Mouse (Mus musculus): ENCODE data around the gene Rnls.
"Not testable (repeated sequence)": the region's sequence is repeated elsewhere in the genome, so short reads cannot be mapped to it uniquely, and the experiment has no call there.

Rnls gene

DNA sequence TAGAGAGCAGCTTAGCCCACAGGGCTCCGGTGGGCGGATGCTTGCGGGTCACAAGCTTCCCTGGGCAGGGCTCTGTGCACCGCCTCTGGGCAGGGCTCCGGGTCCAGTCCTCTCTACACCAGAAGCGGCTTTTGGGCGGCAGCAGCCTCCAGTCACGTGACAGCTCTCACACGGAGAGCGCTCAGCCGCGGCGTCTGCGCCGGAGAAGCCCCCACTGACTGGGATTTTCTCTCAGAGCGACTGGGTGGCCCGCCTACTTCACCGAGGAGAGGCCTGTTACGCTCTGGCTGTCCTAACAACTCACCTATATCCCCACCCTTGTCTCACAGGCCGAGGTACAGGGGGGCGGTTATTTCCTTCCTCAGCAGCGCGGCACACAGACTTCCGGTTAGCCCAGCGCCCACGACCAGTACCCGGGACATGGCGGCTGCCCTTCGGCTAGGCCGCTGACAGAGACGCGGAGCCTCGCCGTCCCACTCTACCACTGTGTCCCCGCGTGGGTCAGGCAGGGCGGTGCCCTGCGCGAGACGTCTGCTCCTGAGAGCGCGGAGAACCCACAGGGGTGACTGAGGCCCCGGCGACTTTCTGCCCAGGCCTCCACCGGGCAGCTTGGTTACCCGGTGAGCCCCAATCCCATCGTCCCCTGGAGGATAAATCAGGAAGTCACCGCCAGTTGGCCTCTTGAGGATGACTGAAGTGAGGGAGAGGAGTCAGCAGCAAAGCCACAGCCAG is at the start of gene Rnls:
Gene Rnls (minus strand): TSS at position 645 of the 732 bp plus-strand sequence.
- peak; percentile 70 for DNase-seq (ENCODE audit: low read depth)

DNA sequence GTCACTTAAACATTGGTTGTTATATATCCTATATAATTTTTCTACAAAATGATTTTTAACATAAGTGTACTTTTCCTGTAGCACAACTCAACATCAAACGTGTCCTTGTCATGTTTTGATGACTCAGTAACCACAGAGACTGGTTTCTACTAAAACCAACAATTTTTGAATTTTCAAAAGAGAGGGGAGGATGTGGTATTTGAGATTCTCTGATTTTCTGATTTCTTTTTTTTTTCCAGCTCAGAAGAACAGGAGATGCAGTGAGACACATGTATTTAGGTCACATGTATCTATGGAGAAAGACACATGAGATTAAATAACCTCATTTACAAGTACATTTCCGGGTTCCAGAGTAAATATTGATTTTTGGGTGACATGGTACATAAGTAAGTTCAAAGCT is 37.4 kb upstream of the Rnls start:
- DNase-seq (ENCODE audit: low read depth) = peak; percentile 77

DNA sequence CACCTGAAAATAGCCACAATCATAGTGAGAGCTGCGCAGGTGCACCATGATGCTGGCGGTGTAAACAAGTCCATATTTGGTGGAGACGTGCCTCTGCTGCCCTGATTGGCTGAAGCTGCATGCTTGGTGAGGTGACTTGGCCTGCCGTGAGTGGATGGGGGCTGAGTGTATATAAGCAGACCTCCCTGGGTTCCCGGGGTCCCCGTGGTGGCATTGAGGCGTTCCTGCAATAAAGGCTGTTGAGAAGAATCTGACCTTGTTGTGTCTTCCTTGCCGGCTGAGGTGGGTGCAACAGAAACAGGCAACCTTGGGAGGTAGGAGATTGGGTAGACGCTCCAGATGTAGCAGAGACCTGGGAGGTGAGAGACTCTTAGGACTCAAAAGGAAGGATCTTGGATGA is 27.3 kb upstream of the Rnls start:
- DNase-seq (ENCODE audit: low read depth) = not testable (repeated sequence)

DNA sequence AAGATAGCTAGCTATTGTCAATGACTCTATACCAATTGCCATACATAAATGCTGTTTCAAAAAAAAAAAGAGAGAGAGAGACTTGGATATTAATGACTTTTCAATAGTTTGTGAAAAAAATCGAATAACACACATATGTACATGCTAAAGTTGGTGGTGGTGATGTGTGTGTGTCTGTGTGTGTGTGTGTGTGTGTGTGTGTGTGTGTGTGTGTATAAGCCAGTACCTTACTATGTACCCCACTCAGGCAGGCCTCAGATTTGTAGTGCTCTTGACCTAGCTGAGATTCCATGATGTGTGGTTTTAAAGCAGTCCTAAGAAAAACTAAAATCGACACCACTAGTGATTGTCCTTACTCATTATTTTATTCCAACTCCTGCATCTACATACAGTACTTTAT is 11.3 kb downstream of the Rnls start:
- no peak for DNase-seq (ENCODE audit: low read depth)

DNA sequence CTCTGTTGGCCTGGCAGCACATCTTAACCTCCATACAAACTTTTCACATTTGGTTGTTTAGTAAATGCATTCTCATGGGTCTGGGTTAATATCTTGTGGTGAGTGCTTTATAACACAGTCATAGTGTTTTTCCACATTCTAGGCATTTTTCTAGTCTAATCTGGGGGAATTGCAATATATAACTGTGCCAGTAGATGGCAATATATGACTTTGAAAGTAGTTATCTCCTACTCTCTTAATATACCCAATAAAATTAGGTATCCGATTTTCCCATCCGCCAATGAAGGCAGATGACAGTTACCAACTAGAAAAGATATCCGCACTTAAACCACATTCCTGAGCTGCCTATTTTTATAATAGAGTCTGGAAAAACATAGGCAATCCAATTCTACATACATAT is 11.7 kb downstream of the Rnls start:
- peak; percentile 70 for DNase-seq (ENCODE audit: low read depth)

DNA sequence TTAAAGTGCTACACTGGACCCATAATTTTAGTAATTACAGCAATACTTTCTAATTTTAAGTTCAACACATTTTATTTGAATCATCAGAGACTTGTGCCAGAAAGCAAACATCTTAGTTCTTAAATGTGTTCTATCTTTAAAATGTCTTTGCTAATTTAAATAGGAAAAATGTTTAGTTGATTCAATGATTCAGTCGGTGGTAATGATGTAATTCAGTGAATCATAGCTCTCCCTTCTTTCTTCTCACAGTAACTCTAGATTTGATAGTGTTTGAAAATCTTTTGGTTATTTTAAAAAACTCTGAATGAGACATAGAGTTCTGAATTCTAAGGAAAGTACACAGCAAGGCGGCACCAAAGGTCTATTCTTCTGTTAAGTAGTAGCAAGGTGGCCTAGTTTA is 23.3 kb downstream of the Rnls start:
- no peak for DNase-seq (ENCODE audit: low read depth)

DNA sequence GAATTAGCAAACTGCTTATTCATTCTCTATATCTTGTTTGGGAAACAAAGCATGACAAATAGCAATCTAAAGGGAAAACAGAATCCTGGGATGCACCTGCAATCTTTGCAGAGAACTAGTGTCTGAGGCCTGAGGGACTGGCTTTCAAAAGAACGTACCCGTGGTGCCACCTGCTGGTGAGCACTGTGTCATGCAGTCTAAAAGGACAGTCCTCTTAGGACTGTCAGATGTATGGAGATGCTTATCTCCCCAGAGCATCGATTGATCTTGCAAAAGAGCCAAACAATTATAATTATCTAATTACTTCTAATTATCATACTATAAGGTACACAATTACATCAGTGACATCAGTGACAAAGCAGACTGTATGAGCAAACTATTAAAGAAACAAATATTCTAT is 25.4 kb downstream of the Rnls start:
- DNase-seq (ENCODE audit: low read depth) = peak; percentile 81

DNA sequence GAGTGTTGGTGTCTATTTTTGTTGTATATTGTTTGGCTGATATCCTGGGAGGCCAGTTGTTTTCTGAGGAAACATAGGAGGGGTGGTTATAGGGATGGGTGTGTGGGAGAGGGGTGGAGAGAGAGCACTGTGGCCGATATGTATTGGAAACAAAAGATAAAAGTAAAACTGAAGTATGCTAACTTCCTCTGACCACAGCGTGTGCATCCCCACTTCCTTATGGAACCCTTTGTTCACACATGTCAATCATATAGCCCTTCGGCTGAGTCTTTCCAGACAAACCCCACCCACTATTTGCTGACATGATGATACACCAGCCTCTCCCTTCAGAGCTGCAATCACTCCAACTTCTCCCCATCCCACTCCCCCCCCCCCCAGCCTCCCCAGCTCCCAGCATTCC is 35.1 kb downstream of the Rnls start:
- DNase-seq (ENCODE audit: low read depth) = no peak

DNA sequence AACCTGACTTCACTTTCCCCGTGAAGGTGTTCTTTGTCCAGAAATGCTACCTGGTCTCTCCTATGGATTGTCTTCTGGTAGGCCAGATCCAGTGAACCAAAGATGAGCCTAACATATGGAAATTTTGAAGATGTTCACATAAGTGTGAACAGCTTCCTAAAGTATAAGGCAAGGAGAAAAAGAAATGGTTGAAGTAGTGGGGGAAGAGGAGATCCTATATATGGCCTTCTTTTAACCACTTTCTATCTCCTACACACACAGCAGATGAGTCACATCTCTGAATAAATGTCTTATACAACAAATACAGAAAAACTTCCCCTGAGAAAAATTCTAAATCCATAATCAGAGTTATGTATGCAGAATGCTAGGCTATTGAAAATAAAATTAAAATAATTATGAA is 52.0 kb downstream of the Rnls start:
- DNase-seq (ENCODE audit: low read depth) = no peak

DNA sequence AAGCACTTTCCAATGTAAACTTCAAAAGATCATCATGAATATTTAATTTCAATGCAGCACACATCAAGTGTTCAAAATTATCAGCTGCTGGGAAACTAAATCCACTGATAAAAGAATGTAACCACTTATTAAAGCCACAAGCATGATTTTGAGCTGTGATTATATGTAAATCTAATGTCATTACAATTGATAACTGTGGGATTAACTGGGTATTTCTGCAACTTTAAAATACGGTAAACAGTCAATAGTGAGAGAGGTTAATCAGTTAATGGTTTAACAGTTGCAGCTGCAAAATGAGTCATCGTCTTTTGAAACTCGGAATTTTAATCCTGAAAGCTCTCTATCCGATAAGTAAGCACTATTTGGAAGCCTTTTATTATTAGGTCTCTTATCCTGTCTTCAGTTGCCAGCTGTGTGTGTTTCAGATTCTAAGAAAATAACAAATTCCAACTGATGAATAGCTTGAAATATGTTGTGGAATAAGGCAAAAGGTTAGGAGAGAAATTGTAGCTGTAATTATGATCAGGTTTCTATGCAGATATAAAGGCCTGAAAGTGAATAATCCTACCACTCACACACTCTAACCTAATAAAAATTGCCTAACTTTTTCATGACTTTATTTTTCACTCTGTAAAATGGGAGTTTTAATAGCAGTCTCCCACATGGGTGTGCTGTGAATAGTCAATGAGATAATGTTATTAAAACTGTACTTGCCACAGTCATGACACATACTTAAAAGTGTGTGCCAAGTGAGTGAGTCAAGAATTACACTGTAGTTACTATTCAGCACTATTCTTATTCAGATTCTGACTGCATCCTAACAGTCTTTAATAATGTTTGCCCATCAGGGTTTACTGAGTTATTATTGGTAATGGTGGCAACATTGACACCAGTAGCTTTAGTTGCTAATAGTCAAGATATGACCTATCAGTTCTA is 65.1 kb downstream of the Rnls start:
- DNase-seq (ENCODE audit: low read depth) = no peak

DNA sequence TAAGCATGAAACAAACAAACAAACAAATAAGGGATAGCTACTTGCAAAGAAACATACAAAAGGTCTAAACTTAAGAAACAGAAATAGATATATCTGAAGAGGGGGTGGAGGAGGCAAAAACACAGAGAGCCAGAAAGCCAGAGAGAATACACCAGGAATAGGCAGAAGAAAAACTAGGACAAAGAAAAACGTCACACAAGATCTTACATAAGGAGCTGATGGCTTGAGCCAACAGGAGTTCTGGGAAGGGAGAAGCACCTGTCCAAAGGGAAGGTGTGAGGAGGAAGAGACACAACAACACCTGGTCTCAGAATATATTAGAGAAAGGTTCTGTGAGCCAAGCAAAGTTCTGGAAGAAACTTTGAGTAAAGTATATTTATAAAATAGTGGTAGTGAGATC is 73.3 kb downstream of the Rnls start:
- DNase-seq (ENCODE audit: low read depth) = no peak

DNA sequence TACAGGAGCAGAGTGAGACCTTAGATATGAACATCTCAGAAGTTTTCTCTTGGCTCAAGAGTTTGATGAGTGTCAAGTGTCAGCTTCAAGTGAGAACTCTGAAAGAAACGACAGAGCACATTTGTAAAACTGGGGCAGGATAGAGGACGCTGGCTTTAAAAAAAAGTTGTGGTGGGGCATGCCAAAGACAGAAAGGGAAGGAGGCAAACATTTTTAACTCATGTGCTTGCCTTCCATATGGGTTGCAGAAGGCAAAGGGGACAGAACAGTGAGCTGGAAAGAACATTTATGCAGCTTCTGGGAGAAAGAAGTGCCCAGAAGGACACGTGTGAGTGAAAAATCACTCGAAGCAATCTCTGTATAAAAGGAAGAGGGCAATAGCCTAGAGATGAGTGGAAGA is 75.0 kb downstream of the Rnls start:
- DNase-seq (ENCODE audit: low read depth) = no peak

DNA sequence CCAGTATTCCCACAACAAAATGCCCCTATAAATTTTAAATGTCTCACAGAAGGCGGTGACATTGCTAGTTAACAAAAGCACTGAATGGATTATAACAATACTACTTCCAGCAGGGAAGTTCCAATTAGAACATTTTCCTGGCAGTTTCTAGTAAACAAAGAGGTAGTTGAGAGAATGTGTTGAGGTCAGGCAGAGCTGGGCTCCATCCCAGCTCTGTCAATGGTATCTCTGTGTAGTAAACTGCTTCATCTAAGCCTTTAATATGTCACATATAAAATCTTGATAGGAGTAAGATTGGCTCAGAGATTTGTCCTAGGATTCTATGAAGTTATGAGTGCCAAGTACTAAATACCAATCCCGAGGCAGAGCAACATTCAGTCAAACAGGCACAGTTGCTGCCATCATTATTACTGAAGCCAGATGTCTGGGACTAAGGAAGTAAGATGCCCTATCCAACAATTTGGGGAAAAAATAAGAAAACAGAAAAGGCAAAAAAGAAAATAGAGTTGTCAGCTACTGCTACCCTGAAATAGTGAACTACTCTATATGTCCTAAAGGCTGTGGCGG is 92.3 kb downstream of the Rnls start:
- DNase-seq (ENCODE audit: low read depth) = no peak

DNA sequence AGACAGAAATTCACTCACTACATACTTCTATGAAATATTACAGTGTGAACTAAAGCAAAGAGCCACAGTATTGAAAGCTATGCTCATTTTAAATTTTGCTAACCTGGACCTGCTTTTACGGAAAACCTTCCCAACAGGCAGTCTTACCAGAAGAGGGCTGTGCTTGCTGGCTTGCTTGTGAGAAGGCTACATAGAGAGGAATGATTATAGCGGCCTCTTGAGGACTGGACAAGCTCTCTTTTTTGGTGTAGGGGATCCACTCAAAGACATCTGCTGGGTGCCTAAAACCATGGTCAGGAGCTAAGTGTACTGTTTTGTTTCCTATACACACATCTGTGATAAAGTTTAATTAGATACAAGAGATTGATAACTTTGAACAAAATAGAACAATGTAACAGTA is 95.8 kb downstream of the Rnls start:
- DNase-seq (ENCODE audit: low read depth) = no peak

DNA sequence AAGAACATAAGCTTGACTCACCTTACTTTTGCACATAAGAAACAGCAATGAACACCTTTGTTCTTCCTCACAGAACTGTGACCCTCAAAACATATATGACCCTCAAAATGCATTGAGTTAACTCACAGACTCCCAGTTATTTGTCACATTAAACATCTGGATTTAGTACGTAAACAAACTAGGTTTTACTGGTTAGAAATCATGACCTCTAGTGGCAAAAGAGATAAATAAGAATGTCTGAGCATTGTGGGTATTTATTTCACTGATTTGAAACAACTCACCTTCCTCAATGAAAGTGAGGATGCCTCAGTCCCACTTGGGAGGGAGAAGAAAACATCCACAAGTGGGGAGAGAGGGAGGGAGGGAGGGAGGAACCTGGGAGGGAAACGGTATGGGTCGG is 109.1 kb downstream of the Rnls start:
- peak; percentile 20 for DNase-seq (ENCODE audit: low read depth)

DNA sequence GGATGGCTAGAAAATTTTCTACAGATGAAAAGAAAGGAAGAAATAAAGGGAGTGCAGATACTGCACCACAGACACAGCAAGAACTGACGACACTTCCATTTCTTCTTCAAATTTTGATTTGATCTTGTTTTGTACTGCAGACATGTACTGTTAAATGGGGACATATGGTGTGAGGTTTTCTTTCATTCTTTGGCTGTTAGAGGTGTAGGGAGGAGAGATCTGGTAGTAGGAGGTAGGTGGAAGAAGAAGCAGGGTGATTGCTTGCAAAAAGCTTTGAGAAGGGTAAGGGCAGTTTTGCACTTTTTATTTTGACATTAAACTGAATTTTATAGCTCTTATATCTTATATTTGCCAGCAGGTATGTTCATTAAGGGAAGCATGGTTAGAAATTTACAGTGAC is 115.7 kb downstream of the Rnls start:
- DNase-seq (ENCODE audit: low read depth) = no peak

DNA sequence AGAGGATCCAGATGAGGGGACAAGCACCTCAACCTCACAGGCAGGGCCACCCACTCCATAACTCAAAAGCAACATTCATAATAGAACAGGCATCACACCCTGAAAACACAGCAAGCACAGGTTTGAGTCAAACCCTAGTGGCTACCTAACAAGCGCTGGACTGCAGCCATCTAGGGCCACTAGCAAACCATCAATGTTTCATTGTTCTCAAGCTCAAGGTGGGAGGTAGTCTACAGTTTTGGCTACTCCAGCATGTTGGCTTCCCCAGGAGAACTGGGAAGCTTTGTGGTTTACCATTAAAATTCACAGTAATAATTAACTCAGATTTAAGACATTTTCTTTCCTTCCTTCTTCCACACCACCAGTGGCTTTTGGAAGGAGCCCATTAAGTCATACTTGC is 118.4 kb downstream of the Rnls start:
- DNase-seq (ENCODE audit: low read depth) = no peak

DNA sequence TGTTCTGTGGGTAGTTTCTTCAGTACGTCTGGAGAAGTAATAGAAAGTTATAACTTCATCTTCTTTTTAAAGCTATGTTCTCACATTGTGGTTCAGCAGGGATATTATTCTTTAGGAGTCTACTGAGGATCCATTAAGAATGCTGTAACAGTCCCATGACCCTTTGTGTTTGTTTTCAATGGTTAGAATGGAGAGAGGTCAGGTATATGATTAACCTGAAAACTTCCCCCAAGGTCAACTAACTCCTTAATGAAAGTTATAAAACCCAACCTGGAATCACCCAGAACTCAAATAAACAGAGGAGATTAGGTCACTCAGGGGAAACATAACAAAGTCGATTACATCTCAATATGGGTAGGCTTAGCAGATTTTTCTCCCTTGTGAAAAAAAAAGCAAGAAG is 120.5 kb downstream of the Rnls start:
- DNase-seq (ENCODE audit: low read depth) = no peak

DNA sequence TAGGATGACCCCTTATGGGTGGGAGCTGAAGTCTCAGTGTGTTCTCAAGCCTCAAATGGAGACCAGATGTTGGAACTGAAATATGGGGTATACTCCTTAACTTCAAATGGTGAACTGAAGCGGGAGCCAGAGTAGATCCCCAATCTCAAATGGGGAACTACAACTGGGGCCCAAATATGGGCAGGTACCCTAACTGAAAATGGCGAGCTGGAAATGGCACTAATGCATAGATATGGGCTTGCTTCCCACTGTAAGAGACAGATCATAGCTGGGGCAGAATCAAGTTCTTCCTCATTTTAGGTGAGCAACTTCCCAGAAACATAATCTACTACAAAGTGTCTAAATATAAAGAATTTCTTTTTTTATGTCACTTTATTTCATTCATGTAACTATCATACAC is 121.9 kb downstream of the Rnls start:
- no peak for DNase-seq (ENCODE audit: low read depth)

DNA sequence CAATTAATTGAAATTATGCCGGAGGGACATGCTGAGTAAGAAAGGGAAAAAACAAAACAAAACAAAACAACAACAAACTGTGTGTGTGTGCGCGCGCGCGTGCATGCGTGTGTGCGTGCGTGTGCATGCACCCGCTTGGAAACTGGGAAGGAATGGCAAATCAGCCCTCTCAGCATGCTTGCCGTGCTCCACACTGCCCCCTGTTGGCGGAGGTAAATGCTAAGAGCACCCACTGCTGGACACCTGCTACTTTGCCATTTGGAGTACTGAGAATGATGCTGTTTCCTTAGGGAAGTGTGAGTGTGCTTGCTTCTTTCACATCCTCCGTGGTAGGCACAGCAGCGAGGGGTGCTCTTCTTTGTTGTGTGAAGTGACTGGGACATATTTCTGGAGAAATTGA is 124.1 kb downstream of the Rnls start:
- DNase-seq (ENCODE audit: low read depth) = peak; percentile 66

DNA sequence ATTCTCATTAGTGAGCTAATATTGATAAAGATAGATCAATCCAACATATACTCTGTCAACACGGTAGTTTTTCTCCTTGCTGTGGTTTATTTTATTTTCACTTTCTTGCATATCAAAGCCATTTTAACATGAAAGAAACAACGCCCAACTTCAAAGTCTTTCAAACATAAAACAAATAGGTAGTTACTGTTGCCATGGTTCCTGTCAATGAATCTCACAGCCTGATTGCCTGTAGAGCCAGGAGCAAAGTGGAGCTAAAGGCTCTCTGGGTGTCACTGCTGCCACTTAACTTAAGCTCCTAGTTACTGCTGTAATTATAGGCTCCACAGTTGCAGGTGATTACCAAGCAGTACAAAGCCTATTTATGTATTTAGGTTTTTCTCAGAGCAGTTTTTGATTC is 126.8 kb downstream of the Rnls start:
- DNase-seq (ENCODE audit: low read depth) = peak; percentile 84

DNA sequence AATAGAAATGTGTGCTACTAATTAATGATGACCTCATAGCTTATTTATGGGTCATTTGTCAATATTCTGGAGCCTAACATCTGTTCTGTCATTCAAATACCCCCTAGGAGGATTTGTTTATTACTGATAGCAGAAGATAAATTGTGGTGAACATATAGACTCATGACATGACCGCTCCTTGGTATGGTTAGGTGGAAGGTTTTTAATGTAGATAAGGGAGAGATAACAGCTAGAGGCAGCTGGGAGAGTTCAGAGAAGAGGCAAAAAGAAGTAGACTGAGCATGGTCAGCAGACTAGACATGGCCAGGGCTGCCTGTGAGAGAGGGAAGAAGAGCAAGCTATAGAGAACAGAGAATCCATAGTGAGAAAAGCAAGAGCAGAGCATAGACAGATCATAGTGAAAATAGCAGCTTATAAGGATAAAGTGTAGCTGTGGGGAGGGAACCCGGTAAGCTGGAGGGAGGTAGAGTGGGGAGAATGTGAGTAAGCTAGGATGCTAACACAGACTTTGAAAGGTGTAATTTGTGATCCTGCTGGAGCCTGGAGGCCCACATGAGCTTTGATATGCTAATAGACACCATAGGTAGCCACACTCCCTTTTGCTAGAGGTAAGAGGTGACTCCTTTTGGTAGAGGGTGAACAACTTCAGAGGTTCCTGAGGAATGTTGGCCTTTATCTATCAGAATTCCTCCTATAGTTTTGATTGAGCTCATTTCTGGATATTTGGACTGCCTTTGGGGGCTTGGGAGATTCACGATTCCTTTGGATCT is 127.7 kb downstream of the Rnls start:
- DNase-seq (ENCODE audit: low read depth) = peak; percentile 23
